Mouse (Mus musculus): ENCODE data around the gene Gm7876. TPM values are rescaled to one million over a fixed set of nuclear protein-coding genes. Genes with fewer than 3 reads are reported as not detected.
"Not testable (repeated sequence)": the region's sequence is repeated elsewhere in the genome, so short reads cannot be mapped to it uniquely, and the experiment has no call there.

The Gm7876 gene
- polyA plus RNA-seq (2012; rRNA removed): 2.9 and 8.8 TPM in 2 replicates

GRCm38 (mm10) chr14:4708938-4709337, at the start of gene Gm7876:
Gm7876 (plus strand) TSS chr14:4709238.
- not testable (repeated sequence) for H3K36me3 ChIP-seq (ENCODE audit: control insufficient read depth, insufficient read depth, low read length); H3K4me1 ChIP-seq (ENCODE audit: control insufficient read depth, insufficient read depth, low read length); H3K27me3 ChIP-seq (ENCODE audit: control insufficient read depth, insufficient read depth, low read length); H3K27ac ChIP-seq (ENCODE audit: control insufficient read depth, insufficient read depth, low read depth, low read length); H3K4me3 ChIP-seq (ENCODE audit: control insufficient read depth, low read depth, low read length)

DNA sequence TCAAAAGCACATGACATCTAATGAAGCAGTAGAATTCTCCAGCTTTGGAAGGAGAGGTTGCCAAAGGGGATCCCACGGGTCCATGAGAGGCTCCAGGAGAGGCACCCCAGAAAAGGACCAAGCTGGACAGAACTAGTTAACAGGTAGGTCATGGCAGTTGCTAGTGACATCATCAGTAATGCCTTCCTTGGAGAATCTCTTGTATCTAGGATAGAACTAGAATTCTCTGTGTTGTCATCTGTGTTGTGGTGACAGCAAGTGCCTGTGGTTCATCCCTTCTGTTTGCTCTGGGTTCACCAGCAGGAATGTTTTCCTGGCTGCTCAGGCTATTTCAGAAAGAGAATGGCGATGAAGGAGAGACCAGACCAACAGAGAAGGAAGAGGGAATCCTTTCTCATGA, 45.1 kb upstream of the Gm7876 start, which contains the start of gene Gm3239:
Gene Gm3239 (plus strand): TSS at position 301 of the 400 bp plus-strand sequence.
- not testable (repeated sequence) for H3K27me3 ChIP-seq (ENCODE audit: control insufficient read depth, insufficient read depth, low read length); H3K4me1 ChIP-seq (ENCODE audit: control insufficient read depth, insufficient read depth, low read length); H3K36me3 ChIP-seq (ENCODE audit: control insufficient read depth, insufficient read depth, low read length); H3K27ac ChIP-seq (ENCODE audit: control insufficient read depth, insufficient read depth, low read depth, low read length); H3K4me3 ChIP-seq (ENCODE audit: control insufficient read depth, low read depth, low read length)

- not testable (repeated sequence) for H3K36me3 ChIP-seq (ENCODE audit: control insufficient read depth, insufficient read depth, low read length); H3K4me1 ChIP-seq (ENCODE audit: control insufficient read depth, insufficient read depth, low read length)
Observed at GRCm38 (mm10) chr14:4726038-4726880, 17.2 kb downstream of the Gm7876 start, which contains the start of gene Gm3252. Gm3252 (plus strand) TSS chr14:4726775.

More at GRCm38 (mm10) chr14:4726038-4726880, 17.2 kb downstream of the Gm7876 start, which contains the start of gene Gm3252:
- H3K4me3 ChIP-seq (ENCODE audit: control insufficient read depth, low read depth, low read length); H3K27me3 ChIP-seq (ENCODE audit: control insufficient read depth, insufficient read depth, low read length); H3K27ac ChIP-seq (ENCODE audit: control insufficient read depth, insufficient read depth, low read depth, low read length): not testable (repeated sequence)

Other genes with a start within 250 kb of the Gm7876 start
- gene Gm3182, start 227.5 kb upstream of the Gm7876 start, polyA plus RNA-seq (2012; rRNA removed): 19.7 and 33.1 TPM in 2 replicates
- not detected in 2 replicates for gene Gm3047, start 153.8 kb upstream of the Gm7876 start, polyA plus RNA-seq (2012; rRNA removed)
- 17.3 and 23.1 TPM in 2 replicates for gene Gm8159, start 76.9 kb upstream of the Gm7876 start, polyA plus RNA-seq (2012; rRNA removed)
- 0.88 and 2.3 TPM in 2 replicates for gene Gm3239, start 45.0 kb upstream of the Gm7876 start, polyA plus RNA-seq (2012; rRNA removed)
- 0.89 and 1.2 TPM in 2 replicates for gene Gm3252, start 17.5 kb downstream of the Gm7876 start, polyA plus RNA-seq (2012; rRNA removed)
- 2.0 and 2.9 TPM in 2 replicates for gene Gm9602, start 67.1 kb downstream of the Gm7876 start, polyA plus RNA-seq (2012; rRNA removed)
- 0.41 and 0.57 TPM in 2 replicates for gene Gm3269, start 128.9 kb downstream of the Gm7876 start, polyA plus RNA-seq (2012; rRNA removed)
- gene Gm3264, start 146.3 kb downstream of the Gm7876 start, polyA plus RNA-seq (2012; rRNA removed): 0.27 and 1.5 TPM in 2 replicates
- gene Gm3278, start 183.2 kb downstream of the Gm7876 start, polyA plus RNA-seq (2012; rRNA removed): 0.86 and 0.96 TPM in 2 replicates

All from testis, adult 2 months (tissue).